Mouse (Mus musculus) cortical plate, adult 2 months (tissue): ENCODE data around the gene 4930544D05Rik.

Source experiments
- CTCF ChIP-seq: fragments of 200-500 bp; IDR thresholded peaks from 2 replicates; pipeline ENCODE4 v1.5.1; 2011; ENCODE audit warnings: mild to moderate bottlenecking, control low read depth, low read length; ENCODE audit not compliant: insufficient read depth; ENCODE audit errors: extremely low read depth
- POLR2A ChIP-seq: fragments of 200-500 bp; IDR thresholded peaks from 2 replicates; pipeline ENCODE4 v1.6.1; 2011; ENCODE audit warnings: mild to moderate bottlenecking, low read length, control low read depth; ENCODE audit not compliant: insufficient read depth; ENCODE audit errors: extremely low read depth

GRCm38 (mm10) chr11:70612505-70612904, 3.1 kb upstream of the 4930544D05Rik start:
- TF ChIP-seq POLR2A (no peak), CTCF (0 out of 2 replicates have a peak, but pooled peaks have one; percentile 12)
